Comparison of ENCODE assay signal across 21 mouse cellular contexts in genomic region chr13:38513921-38514320, GRCm38 (mm10).
"Had no signal": no experiment of that assay in that cellular context is flagged by ENCODE, and none has a peak within 500 bp of the region (broad histone marks: within the 10 kb centered on the region; RNA-seq: fewer than 3 reads in every experiment).

No protein-coding gene starts in this region.

- H3K4me3 ChIP-seq: layer of hippocampus, adult 2 months; limb, embryonic 10.5 days; limb, embryonic 13.5 days; liver, embryonic 12.5 days; liver, embryonic 15.5 days; lung, embryonic 15.5 days; megakaryocyte, embryonic 14.5 days; midbrain, embryonic 10.5 days; midbrain, embryonic 13.5 days had no signal

- H3K27me3 ChIP-seq: limb, embryonic 13.5 days; liver, embryonic 12.5 days; liver, embryonic 15.5 days; lung, embryonic 15.5 days; megakaryocyte, embryonic 14.5 days; midbrain, embryonic 13.5 days had no signal

- DNase-seq: kidney, postnatal 25 days; layer of hippocampus, adult 9-11 months; liver; lung, adult 18-20 months; lung, postnatal 10 days; lung, postnatal 36 days; right cerebral cortex, postnatal 4 days; thymus, adult 2 months; thymus, postnatal 14 days; thymus, postnatal 4 days had no signal

- H3K4me2 ChIP-seq: limb, embryonic 13.5 days; liver, embryonic 12.5 days; liver, embryonic 15.5 days; lung, embryonic 15.5 days; midbrain, embryonic 13.5 days had no signal

- H3K9me3 ChIP-seq: limb, embryonic 10.5 days; limb, embryonic 13.5 days; liver, embryonic 12.5 days; liver, embryonic 15.5 days; lung, embryonic 15.5 days; megakaryocyte, embryonic 14.5 days; midbrain, embryonic 10.5 days; midbrain, embryonic 13.5 days had no signal

- H3K9ac ChIP-seq: limb, embryonic 13.5 days; liver, embryonic 12.5 days; liver, embryonic 15.5 days; lung, embryonic 15.5 days; midbrain, embryonic 13.5 days had no signal

- H3K4me1 ChIP-seq: limb, embryonic 10.5 days; limb, embryonic 13.5 days; liver, embryonic 12.5 days; lung, embryonic 15.5 days; midbrain, embryonic 13.5 days had no signal

- H3K27ac ChIP-seq: kidney, postnatal 0 days; layer of hippocampus, adult 2 months; limb, embryonic 10.5 days; limb, embryonic 13.5 days; liver, embryonic 12.5 days; liver, embryonic 15.5 days; lung, embryonic 15.5 days; midbrain, embryonic 10.5 days; midbrain, embryonic 13.5 days; stomach, postnatal 0 days had no signal

- ATAC-seq: liver, embryonic 12.5 days; midbrain, embryonic 13.5 days had no signal
